Mouse (Mus musculus) megakaryocyte, embryonic 14.5 days (primary cell): ENCODE results near the gene Tyk2.

Experiments
- FLI1 ChIP-seq: IDR thresholded peaks from 2 replicates; pipeline ENCODE4 v1.6.1; 2012; ENCODE audit warnings: low read length, inconsistent platforms, mixed read lengths
- GATA1 ChIP-seq: IDR thresholded peaks from 3 replicates; pipeline ENCODE4 v1.6.1; 2012; ENCODE audit warnings: mixed read lengths, low read length, inconsistent platforms, borderline replicate concordance

DNA sequence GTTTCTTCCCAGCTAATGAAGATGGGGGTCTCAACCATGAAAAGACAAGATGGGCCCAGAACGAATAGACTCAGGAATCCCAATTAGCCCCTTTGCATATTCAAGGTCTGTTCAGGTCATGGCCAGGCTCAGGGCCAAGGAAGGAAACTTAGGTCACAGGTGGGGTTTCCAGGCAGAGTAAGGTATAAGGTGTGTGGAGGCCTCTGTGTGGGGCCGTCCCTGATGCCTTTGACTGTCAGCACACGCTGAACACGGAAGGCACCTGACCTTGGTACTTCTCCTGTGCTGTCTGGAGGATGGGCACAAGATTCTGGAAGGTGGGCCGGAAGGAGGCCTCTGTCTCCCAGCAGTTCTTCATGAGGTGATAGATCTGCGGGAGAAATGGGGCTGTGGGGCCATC is 26.2 kb downstream of the Tyk2 start:
- TF ChIP-seq GATA1 (no peak), FLI1 (no peak)
